Mouse (Mus musculus) monocyte, adult 5-6 weeks (primary cell): Measurements from ENCODE around the gene Hnrnpa2b1. TPM values are rescaled to one million over a fixed set of nuclear protein-coding genes. Genes with fewer than 3 reads are reported as not detected.

ENCODE experiments used
- ATAC-seq: fragments of 153-309, 156-312 bp; replicated peaks from 2 replicates; pipeline ENCODE4 v1.8.0; 2017; ENCODE audit warnings: mild to moderate bottlenecking; ENCODE audit not compliant: low TSS enrichment, insufficient number of reproducible peaks, severe bottlenecking, poor library complexity, low FRiP score
- total RNA-seq: library from RNA; stranded (forward); fragments of 200-1000, 200-491, 200-594 nt; gene quantifications from 3 replicates; pipeline ENCODE4 v1.2.3, GENCODE M21; 2017

Hnrnpa2b1 gene
- total RNA-seq, 1 experiment from 2014 or later, result 1,630 TPM

GRCm38 (mm10) chr6:51471782-51472181 lies 2.1 kb upstream of the Hnrnpa2b1 start:
- ATAC-seq, result no peak

- ATAC-seq, result no peak
Measured at GRCm38 (mm10) chr6:51471179-51471505, 1.4 kb upstream of the Hnrnpa2b1 start.

GRCm38 (mm10) chr6:51470311-51471178 lies 851 bp upstream of the Hnrnpa2b1 start, which contains the start of gene Cbx3:
Gene Cbx3 (plus strand): TSS chr6:51470360.
- peak; percentile 45; the same call in 1 of the 2 replicates for ATAC-seq

- peak; percentile 32 for ATAC-seq
Measured at GRCm38 (mm10) chr6:51468891-51469561, 668 bp downstream of the Hnrnpa2b1 start.

GRCm38 (mm10) chr6:51467649-51468048 lies 2.0 kb downstream of the Hnrnpa2b1 start:
- ATAC-seq, result no peak

- ATAC-seq, result no peak
Measured at GRCm38 (mm10) chr6:51460363-51460762, 9.3 kb downstream of the Hnrnpa2b1 start.

- no peak for ATAC-seq
Measured at GRCm38 (mm10) chr6:51460021-51460360, 9.7 kb downstream of the Hnrnpa2b1 start.

- ATAC-seq, result no peak
Measured at GRCm38 (mm10) chr6:51459313-51460020, 10.2 kb downstream of the Hnrnpa2b1 start.

GRCm38 (mm10) chr6:51458925-51459312 lies 10.8 kb downstream of the Hnrnpa2b1 start:
- no peak for ATAC-seq

- no peak for ATAC-seq
Measured at GRCm38 (mm10) chr6:51457770-51458387, 11.8 kb downstream of the Hnrnpa2b1 start.

- no peak for ATAC-seq
Measured at GRCm38 (mm10) chr6:51457283-51457682, 12.4 kb downstream of the Hnrnpa2b1 start.

- no peak for ATAC-seq
Measured at GRCm38 (mm10) chr6:51456198-51456597, 13.5 kb downstream of the Hnrnpa2b1 start.

GRCm38 (mm10) chr6:51454949-51455348 lies 14.7 kb downstream of the Hnrnpa2b1 start:
- ATAC-seq, result no peak

- ATAC-seq, result no peak
Measured at GRCm38 (mm10) chr6:51452927-51453503, 16.7 kb downstream of the Hnrnpa2b1 start.

GRCm38 (mm10) chr6:51442191-51442835 lies 27.4 kb downstream of the Hnrnpa2b1 start:
- ATAC-seq, result no peak

GRCm38 (mm10) chr6:51438826-51439330 lies 30.8 kb downstream of the Hnrnpa2b1 start:
- no peak for ATAC-seq

GRCm38 (mm10) chr6:51437665-51438064 lies 32.0 kb downstream of the Hnrnpa2b1 start:
- ATAC-seq, result no peak

GRCm38 (mm10) chr6:51434270-51434669 lies 35.4 kb downstream of the Hnrnpa2b1 start:
- ATAC-seq, result no peak
